ENCODE assay signal across 8 mouse cellular contexts in genomic region chr19:6062418-6062817, GRCm38 (mm10). TPM values are rescaled to one million over a fixed set of nuclear protein-coding genes. Genes with fewer than 3 reads are reported as not detected.
DNase-seq lines count a peak whose midpoint lies in the region; ATAC-seq and TF ChIP-seq lines count a peak whose summit lies in the region.

No protein-coding gene starts in this region.

- H3K4me2 ChIP-seq in heart, embryonic 14.5 days (ENCODE audit: low read length) = peak overlapping the region; percentile 98
- peak overlapping the region; percentile 95 for H3K4me2 ChIP-seq in hindbrain, embryonic 11.5 days (replicated peaks; ENCODE audit: low read depth, low read length)
- H3K4me2 ChIP-seq in midbrain, embryonic 11.5 days = peak overlapping the region; percentile 93

- H3K36me3 ChIP-seq in heart, embryonic 14.5 days (ENCODE audit: control insufficient read depth, insufficient read depth, low read length) = peaks cover 18% of the 10 kb centered on the region
- H3K36me3 ChIP-seq in MEL (ENCODE audit: control insufficient read depth in 1 of 2, insufficient read depth in 2 of 2, low read length in 2 of 2) = peaks cover 3 to 12% of the 10 kb centered on the region in 2 experiments; a peak in 3 of 4 replicates
- H3K36me3 ChIP-seq in hindbrain, embryonic 11.5 days (ENCODE audit: control insufficient read depth, insufficient read depth, low read length) = peaks cover 3% of the 10 kb centered on the region
- H3K36me3 ChIP-seq in midbrain, embryonic 11.5 days (ENCODE audit: control insufficient read depth, insufficient read depth, low read length) = peaks cover 2% of the 10 kb centered on the region; the same call in 1 of the 2 replicates

- TF ChIP-seq EP300 in MEL (IDR thresholded peaks at IDR 0.05; ENCODE audit: low read depth in 1 of 2, low read length in 2 of 2) = no peak

- 65% methylated on average over 5 of the region's 5 CpGs for WGBS in heart, embryonic 14.5 days
- 69% methylated on average over 5 of the region's 5 CpGs for WGBS in hindbrain, embryonic 11.5 days
- 73% methylated on average over 5 of the region's 5 CpGs for WGBS in midbrain, embryonic 11.5 days

- no peaks in the 10 kb centered on the region for H3K9me3 ChIP-seq in heart, embryonic 14.5 days (ENCODE audit: control insufficient read depth, low read length)
- no peaks in the 10 kb centered on the region for H3K9me3 ChIP-seq in MEL (replicated peaks; ENCODE audit: insufficient read depth, low read length)
- no peaks in the 10 kb centered on the region for H3K9me3 ChIP-seq in hindbrain, embryonic 11.5 days (ENCODE audit: control insufficient read depth, low read length)
- H3K9me3 ChIP-seq in midbrain, embryonic 11.5 days (ENCODE audit: control insufficient read depth, low read length) = no peaks in the 10 kb centered on the region

- intact Hi-C loops in heart, postnatal 25 days (cut with DNase I) = no loop called here

- H3K4me3 ChIP-seq in heart, embryonic 14.5 days (ENCODE audit: control insufficient read depth in 1 of 2, insufficient read depth in 1 of 2, low read depth in 1 of 2, low read length in 2 of 2) = peak overlapping the region; percentile 70 to 91
- H3K4me3 ChIP-seq in MEL (ENCODE audit: control insufficient read depth in 1 of 2, insufficient read depth in 1 of 2, low read depth in 2 of 2, low read length in 2 of 2) = peak overlapping the region; percentile 73 to 83
- H3K4me3 ChIP-seq in hindbrain, embryonic 11.5 days (ENCODE audit: low read depth, low read length) = peak overlapping the region; percentile 91
- H3K4me3 ChIP-seq in midbrain, embryonic 11.5 days (ENCODE audit: low read depth, low read length) = peak overlapping the region; percentile 86

- peak overlapping the region; percentile 96 for H3K9ac ChIP-seq in heart, embryonic 14.5 days (ENCODE audit: low read length)
- peak overlapping the region; percentile 93 for H3K9ac ChIP-seq in MEL (ENCODE audit: control insufficient read depth, low read depth, low read length, poor library complexity, severe bottlenecking)
- H3K9ac ChIP-seq in hindbrain, embryonic 11.5 days (ENCODE audit: low read depth, low read length) = peak overlapping the region; percentile 97
- peak overlapping the region; percentile 95 for H3K9ac ChIP-seq in midbrain, embryonic 11.5 days (ENCODE audit: low read length)

- no peak for ATAC-seq in heart, embryonic 14.5 days (ENCODE audit: insufficient number of reproducible peaks, insufficient read depth, low FRiP score, low read depth)
- ATAC-seq in hindbrain, embryonic 11.5 days (ENCODE audit: low FRiP score) = no peak
- no peak for ATAC-seq in midbrain, embryonic 11.5 days (ENCODE audit: low FRiP score)
- ATAC-seq in inflammation-experienced regulatory T-cells, adult 6 months = no peak

- peak overlapping the region in 1 of 2 experiments; percentile 94; a peak in 1 of 4 replicates for H3K27ac ChIP-seq in heart, embryonic 14.5 days (replicated peaks in 1 of 2; ENCODE audit: control insufficient read depth in 1 of 2, insufficient read depth in 1 of 2, low read depth in 2 of 2, low read length in 2 of 2)
- H3K27ac ChIP-seq in MEL (ENCODE audit: control insufficient read depth, low read depth, low read length) = no peak overlapping the region
- no peak overlapping the region for H3K27ac ChIP-seq in hindbrain, embryonic 11.5 days (ENCODE audit: low read depth, low read length)
- no peak overlapping the region for H3K27ac ChIP-seq in midbrain, embryonic 11.5 days (ENCODE audit: low read depth, low read length)

- peaks cover 32% of the 10 kb centered on the region for H3K79me2 ChIP-seq in MEL (ENCODE audit: control insufficient read depth, insufficient read depth, low read length, poor library complexity)

- no peak for DNase-seq in heart, postnatal 25 days (ENCODE audit: low spot score)
- DNase-seq in MEL (ENCODE audit: low read depth, low spot score) (peak; percentile 20), MN1 (ENCODE audit: low spot score) (no peak)
- no peak for DNase-seq in hindbrain, embryonic 11.5 days (ENCODE audit: low spot score)
- no peak for DNase-seq in midbrain, embryonic 11.5 days (ENCODE audit: low spot score, missing footprints)
- DNase-seq in cerebellum, adult 18-20 months = no peak

- no peaks in the 10 kb centered on the region for H3K27me3 ChIP-seq in heart, embryonic 14.5 days (ENCODE audit: control insufficient read depth, insufficient read depth, low read length)
- no peaks in the 10 kb centered on the region for H3K27me3 ChIP-seq in MEL (ENCODE audit: control insufficient read depth in 1 of 2, insufficient read depth in 2 of 2, low read length in 2 of 2)
- H3K27me3 ChIP-seq in hindbrain, embryonic 11.5 days (ENCODE audit: control insufficient read depth, insufficient read depth, low read length) = no peaks in the 10 kb centered on the region
- H3K27me3 ChIP-seq in midbrain, embryonic 11.5 days (ENCODE audit: control insufficient read depth, insufficient read depth, low read length) = no peaks in the 10 kb centered on the region

- TF ChIP-seq POLR2A in MEL (IDR thresholded peaks at IDR 0.05; ENCODE audit: control insufficient read depth in 1 of 2, insufficient read depth in 1 of 2, low read depth in 1 of 2, low read length in 2 of 2, poor library complexity in 1 of 2) = no peak

- TF ChIP-seq RAD21 in MEL (IDR thresholded peaks at IDR 0.05; ENCODE audit: low read depth, low read length) = no peak

- TF ChIP-seq CTCF in MEL (IDR thresholded peaks at IDR 0.05 in 2 of 3, conservative IDR thresholded peaks at IDR 0.05 in 1 of 3; ENCODE audit: control insufficient read depth in 1 of 3, insufficient read depth in 1 of 3, low read depth in 2 of 3, low read length in 3 of 3, poor library complexity in 1 of 3, severe bottlenecking in 1 of 3) = no peak

- H3K4me1 ChIP-seq in heart, embryonic 14.5 days (ENCODE audit: control insufficient read depth in 2 of 2, insufficient read depth in 2 of 2, low read length in 2 of 2) = peaks cover 18 to 37% of the 10 kb centered on the region in 2 experiments
- H3K4me1 ChIP-seq in MEL (ENCODE audit: control insufficient read depth in 1 of 2, insufficient read depth in 2 of 2, low read length in 2 of 2) = peaks cover 0 to 15% of the 10 kb centered on the region in 2 experiments; a peak in 2 of 4 replicates
- peaks cover 12% of the 10 kb centered on the region for H3K4me1 ChIP-seq in hindbrain, embryonic 11.5 days (replicated peaks; ENCODE audit: control insufficient read depth, insufficient read depth, low read length)
- H3K4me1 ChIP-seq in midbrain, embryonic 11.5 days (ENCODE audit: control insufficient read depth, insufficient read depth, low read length) = peaks cover 34% of the 10 kb centered on the region

RNA-seq across cellular contexts. Expression of gene Znhit2, which starts 1.4 kb away (rescaled TPM):
- 25.5 and 25.6 TPM in 2 replicates for polyA plus RNA-seq in heart, embryonic 14.5 days (2014; fragmentation: Nextera tagmentation; extraction: Ambion mirVana)
- total RNA-seq in heart, postnatal 25 days (2021) = 10 to 100 TPM; 11.9 to 12.4 TPM
- 26.3 and 37.3 TPM in 2 replicates for total RNA-seq in MEL (2012; rRNA removed)
- polyA plus RNA-seq in MEL (2012; ENCODE audit: insufficient read depth in 1 of 2, insufficient read length in 2 of 2, low read depth in 1 of 2, low replicate concordance in 2 of 2, missing spikeins in 1 of 2) = 10 to 100 TPM in 1 of 2 experiments, not detected in 1; 27.0 TPM
- polyA plus RNA-seq in hindbrain, embryonic 11.5 days (2014; fragmentation: Nextera tagmentation; extraction: Ambion mirVana) = 39.7 and 41.1 TPM in 2 replicates
- 39.5 and 40.0 TPM in 2 replicates for polyA plus RNA-seq in midbrain, embryonic 11.5 days (2014; fragmentation: Nextera tagmentation; extraction: Ambion mirVana)
- 10 to 100 TPM in 1 of 3 experiments, 1 to 10 TPM in 2; 5.6 to 11.5 (median 9.4) TPM for polyA plus RNA-seq in inflammation-experienced regulatory T-cells, adult 6 months (2017; shearing (Covaris generic))

RNA-seq across cellular contexts. Expression of gene Fau, which starts 4.8 kb away (rescaled TPM):
- 562 and 618 TPM in 2 replicates for polyA plus RNA-seq in heart, embryonic 14.5 days (2014; fragmentation: Nextera tagmentation; extraction: Ambion mirVana)
- total RNA-seq in heart, postnatal 25 days (2021) = 100 to 1,000 TPM; 499 to 563 TPM
- 2,020 and 2,413 TPM in 2 replicates for total RNA-seq in MEL (2012; rRNA removed)
- polyA plus RNA-seq in MEL (2012; ENCODE audit: insufficient read depth in 1 of 2, insufficient read length in 2 of 2, low read depth in 1 of 2, low replicate concordance in 2 of 2, missing spikeins in 1 of 2) = 1,000 to 10,000 TPM in 1 of 2 experiments, not detected in 1; 2,967 TPM
- polyA plus RNA-seq in hindbrain, embryonic 11.5 days (2014; fragmentation: Nextera tagmentation; extraction: Ambion mirVana) = 749 and 751 TPM in 2 replicates
- polyA plus RNA-seq in midbrain, embryonic 11.5 days (2014; fragmentation: Nextera tagmentation; extraction: Ambion mirVana) = 717 and 781 TPM in 2 replicates
- 1,000 to 10,000 TPM; 1,798 to 3,866 (median 2,409) TPM for polyA plus RNA-seq in inflammation-experienced regulatory T-cells, adult 6 months (2017; shearing (Covaris generic))

RNA-seq across cellular contexts. Expression of gene Mrpl49, which starts 4.8 kb away (rescaled TPM):
- 64.5 and 69.4 TPM in 2 replicates for polyA plus RNA-seq in heart, embryonic 14.5 days (2014; fragmentation: Nextera tagmentation; extraction: Ambion mirVana)
- total RNA-seq in heart, postnatal 25 days (2021) = 10 to 100 TPM; 39.0 to 39.2 TPM
- total RNA-seq in MEL (2012; rRNA removed) = 65.1 and 81.6 TPM in 2 replicates
- polyA plus RNA-seq in MEL (2012; ENCODE audit: insufficient read depth in 1 of 2, insufficient read length in 2 of 2, low read depth in 1 of 2, low replicate concordance in 2 of 2, missing spikeins in 1 of 2) = 10 to 100 TPM in 1 of 2 experiments, not detected in 1; 98.7 TPM
- polyA plus RNA-seq in hindbrain, embryonic 11.5 days (2014; fragmentation: Nextera tagmentation; extraction: Ambion mirVana) = 81.7 and 86.6 TPM in 2 replicates
- 88.0 and 92.5 TPM in 2 replicates for polyA plus RNA-seq in midbrain, embryonic 11.5 days (2014; fragmentation: Nextera tagmentation; extraction: Ambion mirVana)
- 10 to 100 TPM; 36.6 to 40.3 (median 36.7) TPM for polyA plus RNA-seq in inflammation-experienced regulatory T-cells, adult 6 months (2017; shearing (Covaris generic))

RNA-seq across cellular contexts. Expression of gene Tm7sf2, which starts 5.8 kb away (rescaled TPM):
- polyA plus RNA-seq in heart, embryonic 14.5 days (2014; fragmentation: Nextera tagmentation; extraction: Ambion mirVana) = 6.7 and 7.6 TPM in 2 replicates
- 1 to 10 TPM; 4.2 to 5.1 TPM for total RNA-seq in heart, postnatal 25 days (2021)
- 7.6 and 8.0 TPM in 2 replicates for total RNA-seq in MEL (2012; rRNA removed)
- 10 to 100 TPM in 1 of 2 experiments, not detected in 1; 13.1 TPM for polyA plus RNA-seq in MEL (2012; ENCODE audit: insufficient read depth in 1 of 2, insufficient read length in 2 of 2, low read depth in 1 of 2, low replicate concordance in 2 of 2, missing spikeins in 1 of 2)
- polyA plus RNA-seq in hindbrain, embryonic 11.5 days (2014; fragmentation: Nextera tagmentation; extraction: Ambion mirVana) = 36.0 and 38.1 TPM in 2 replicates
- 35.7 and 39.6 TPM in 2 replicates for polyA plus RNA-seq in midbrain, embryonic 11.5 days (2014; fragmentation: Nextera tagmentation; extraction: Ambion mirVana)
- polyA plus RNA-seq in inflammation-experienced regulatory T-cells, adult 6 months (2017; shearing (Covaris generic)) = 1 to 10 TPM; 5.6 to 7.2 (median 6.9) TPM

RNA-seq across cellular contexts. Expression of gene Vps51, which starts 14.6 kb away (rescaled TPM):
- polyA plus RNA-seq in heart, embryonic 14.5 days (2014; fragmentation: Nextera tagmentation; extraction: Ambion mirVana) = 36.9 and 44.8 TPM in 2 replicates
- total RNA-seq in heart, postnatal 25 days (2021) = 10 to 100 TPM; 23.0 to 25.3 TPM
- total RNA-seq in MEL (2012; rRNA removed) = 29.4 and 30.9 TPM in 2 replicates
- polyA plus RNA-seq in MEL (2012; ENCODE audit: insufficient read depth in 1 of 2, insufficient read length in 2 of 2, low read depth in 1 of 2, low replicate concordance in 2 of 2, missing spikeins in 1 of 2) = 10 to 100 TPM in 1 of 2 experiments, not detected in 1; 60.5 TPM
- polyA plus RNA-seq in hindbrain, embryonic 11.5 days (2014; fragmentation: Nextera tagmentation; extraction: Ambion mirVana) = 47.4 and 49.7 TPM in 2 replicates
- 37.4 and 48.3 TPM in 2 replicates for polyA plus RNA-seq in midbrain, embryonic 11.5 days (2014; fragmentation: Nextera tagmentation; extraction: Ambion mirVana)
- 10 to 100 TPM; 29.3 to 35.6 (median 31.5) TPM for polyA plus RNA-seq in inflammation-experienced regulatory T-cells, adult 6 months (2017; shearing (Covaris generic))
